Mouse (Mus musculus) bone marrow, adult 2 months (tissue): ENCODE measurements around the gene Hspb11.

ENCODE experiments used
- CTCF ChIP-seq: fragments of 200-500 bp; IDR thresholded peaks from 2 replicates; pipeline ENCODE4 v1.5.1; 2011; ENCODE audit warnings: low read length, control low read depth; ENCODE audit not compliant: control insufficient read depth, insufficient read depth
- POLR2A ChIP-seq: fragments of 200-500 bp; IDR thresholded peaks from 2 replicates; pipeline ENCODE4 v1.6.1; 2011; ENCODE audit warnings: low read depth, mild to moderate bottlenecking, control low read depth, low read length, borderline replicate concordance; ENCODE audit not compliant: control insufficient read depth

DNA sequence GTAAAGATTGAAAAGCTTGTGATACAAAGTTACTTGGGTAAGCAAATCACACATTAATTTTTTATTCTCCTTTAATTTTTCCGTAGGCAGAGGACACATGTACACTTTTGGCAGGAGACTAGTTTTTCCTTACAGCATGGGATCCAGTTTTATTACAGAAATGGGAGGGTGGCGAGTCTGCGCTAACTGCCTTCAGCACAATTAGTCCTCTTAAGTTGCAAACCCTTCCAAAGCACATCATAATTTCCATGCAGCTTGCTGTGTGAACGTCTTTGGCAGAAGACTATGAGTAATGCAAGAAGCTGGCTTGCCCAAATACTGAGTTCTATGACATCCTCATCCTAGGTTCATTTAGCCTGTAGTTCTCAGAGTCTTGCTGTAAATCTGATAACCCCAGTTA is 20.3 kb downstream of the Hspb11 start:
- no peak for TF ChIP-seq CTCF
- TF ChIP-seq POLR2A = no peak
